Mouse (Mus musculus): Measurements from ENCODE around the gene Mrtfb. TPM values are rescaled to one million over a fixed set of nuclear protein-coding genes. Genes with fewer than 3 reads are reported as not detected.

Mrtfb gene
- polyA plus RNA-seq, 2 experiments, result 1.1 to 3.3 TPM

GRCm38 (mm10) chr16:13455560-13455959 lies 199.3 kb downstream of the Mrtfb start:
- no peaks in the 10 kb centered on the region for H3K27me3 ChIP-seq (ENCODE audit: control insufficient read depth, insufficient read depth, low read length)
- no peak overlapping the region for H3K4me2 ChIP-seq (ENCODE audit: low read depth)
- H3K36me3 ChIP-seq (replicated peaks; ENCODE audit: control insufficient read depth, insufficient read depth, low read depth), result no peaks in the 10 kb centered on the region
- DNase-seq (ENCODE audit: low read depth in 3 of 3, low spot score in 3 of 3) (no peak), ATAC-seq (ENCODE audit: insufficient read depth) (no peak)
- H3K9ac ChIP-seq (replicated peaks), result no peak overlapping the region
- H3K4me1 ChIP-seq (replicated peaks; ENCODE audit: control insufficient read depth in 2 of 2, insufficient read depth in 2 of 2, low read length in 1 of 2), result peaks cover 0 to 5% of the 10 kb centered on the region in 2 experiments; a peak in 2 of 4 replicates
- TF ChIP-seq EP300 (IDR thresholded peaks at IDR 0.05; ENCODE audit: low read depth), result no peak
- no peak for TF ChIP-seq CTCF (IDR thresholded peaks at IDR 0.05; ENCODE audit: low read depth)
- no peak overlapping the region for H3K4me3 ChIP-seq (ENCODE audit: insufficient read depth in 1 of 2, low read depth in 2 of 2, low read length in 2 of 2)
- H3K9me3 ChIP-seq (ENCODE audit: control insufficient read depth, low read length), result no peaks in the 10 kb centered on the region
- no peak overlapping the region for H3K27ac ChIP-seq

- Histone ChIP-seq H3K9ac (replicated peaks) (no peak overlapping the region), H3K36me3 (replicated peaks; ENCODE audit: control insufficient read depth, insufficient read depth, low read depth) (no peaks in the 10 kb centered on the region), H3K4me3 (ENCODE audit: insufficient read depth in 1 of 2, low read depth in 2 of 2, low read length in 2 of 2) (no peak overlapping the region), H3K27me3 (ENCODE audit: control insufficient read depth, insufficient read depth, low read length) (no peaks in the 10 kb centered on the region), H3K4me2 (ENCODE audit: low read depth) (no peak overlapping the region), H3K9me3 (ENCODE audit: control insufficient read depth, low read length) (no peaks in the 10 kb centered on the region), H3K4me1 (replicated peaks; ENCODE audit: control insufficient read depth in 2 of 2, insufficient read depth in 2 of 2, low read length in 1 of 2) (peaks cover 0 to 5% of the 10 kb centered on the region in 2 experiments; a peak in 2 of 4 replicates), H3K27ac (no peak overlapping the region)
- DNase-seq (ENCODE audit: low read depth in 3 of 3, low spot score in 3 of 3) (no peak), ATAC-seq (ENCODE audit: insufficient read depth) (peak; percentile 65; the same call in 1 of the 2 replicates)
- no peak for TF ChIP-seq CTCF (IDR thresholded peaks at IDR 0.05; ENCODE audit: low read depth)
- TF ChIP-seq EP300 (IDR thresholded peaks at IDR 0.05; ENCODE audit: low read depth), result no peak
These were observed 202.3 kb downstream of the Mrtfb start for GRCm38 (mm10) chr16:13458556-13458955.

- DNase-seq (ENCODE audit: low read depth in 3 of 3, low spot score in 3 of 3), result no peak
- H3K4me3 ChIP-seq (ENCODE audit: insufficient read depth in 1 of 2, low read depth in 2 of 2, low read length in 2 of 2), result no peak overlapping the region
- no peak for TF ChIP-seq CTCF (IDR thresholded peaks at IDR 0.05; ENCODE audit: low read depth)
- no peak for TF ChIP-seq EP300 (IDR thresholded peaks at IDR 0.05; ENCODE audit: low read depth)
These were observed 203.8 kb downstream of the Mrtfb start for GRCm38 (mm10) chr16:13460071-13460470.

GRCm38 (mm10) chr16:13460777-13461408 lies 204.6 kb downstream of the Mrtfb start:
- Histone ChIP-seq H3K9ac (replicated peaks) (no peak overlapping the region), H3K4me1 (replicated peaks; ENCODE audit: control insufficient read depth in 2 of 2, insufficient read depth in 2 of 2, low read length in 1 of 2) (peaks cover 0 to 5% of the 10 kb centered on the region in 2 experiments; a peak in 2 of 4 replicates), H3K4me3 (ENCODE audit: insufficient read depth in 1 of 2, low read depth in 2 of 2, low read length in 2 of 2) (no peak overlapping the region), H3K36me3 (replicated peaks; ENCODE audit: control insufficient read depth, insufficient read depth, low read depth) (no peaks in the 10 kb centered on the region), H3K27ac (no peak overlapping the region), H3K4me2 (ENCODE audit: low read depth) (no peak overlapping the region), H3K9me3 (ENCODE audit: control insufficient read depth, low read length) (no peaks in the 10 kb centered on the region), H3K27me3 (ENCODE audit: control insufficient read depth, insufficient read depth, low read length) (no peaks in the 10 kb centered on the region)
- DNase-seq (ENCODE audit: low read depth in 3 of 3, low spot score in 3 of 3), result no peak
- WGBS (ENCODE audit: insufficient replicate concordance), result 58% methylated on average over 3 of the region's 3 CpGs
- ATAC-seq (ENCODE audit: insufficient read depth), result no peak
- TF ChIP-seq CTCF (IDR thresholded peaks at IDR 0.05; ENCODE audit: low read depth) (no peak), EP300 (IDR thresholded peaks at IDR 0.05; ENCODE audit: low read depth) (no peak)

More at GRCm38 (mm10) chr16:13460071-13460470, 203.8 kb downstream of the Mrtfb start:
- ATAC-seq (ENCODE audit: insufficient read depth), result no peak
- Histone ChIP-seq H3K27me3 (ENCODE audit: control insufficient read depth, insufficient read depth, low read length) (no peaks in the 10 kb centered on the region), H3K9me3 (ENCODE audit: control insufficient read depth, low read length) (no peaks in the 10 kb centered on the region), H3K4me1 (replicated peaks; ENCODE audit: control insufficient read depth in 2 of 2, insufficient read depth in 2 of 2, low read length in 1 of 2) (peaks cover 0 to 5% of the 10 kb centered on the region in 2 experiments; a peak in 2 of 4 replicates), H3K36me3 (replicated peaks; ENCODE audit: control insufficient read depth, insufficient read depth, low read depth) (no peaks in the 10 kb centered on the region), H3K4me2 (ENCODE audit: low read depth) (no peak overlapping the region), H3K9ac (replicated peaks) (no peak overlapping the region), H3K27ac (no peak overlapping the region)
- WGBS (ENCODE audit: insufficient replicate concordance), result 69% methylated on average over 1 of the region's 1 CpGs

- 66% methylated on average over 5 of the region's 5 CpGs for WGBS (ENCODE audit: insufficient replicate concordance)
- Histone ChIP-seq H3K36me3 (replicated peaks; ENCODE audit: control insufficient read depth, insufficient read depth, low read depth) (no peaks in the 10 kb centered on the region), H3K4me2 (ENCODE audit: low read depth) (no peak overlapping the region), H3K9me3 (ENCODE audit: control insufficient read depth, low read length) (no peaks in the 10 kb centered on the region), H3K27ac (no peak overlapping the region), H3K4me1 (replicated peaks; ENCODE audit: control insufficient read depth in 2 of 2, insufficient read depth in 2 of 2, low read length in 1 of 2) (no peaks in the 10 kb centered on the region), H3K27me3 (ENCODE audit: control insufficient read depth, insufficient read depth, low read length) (no peaks in the 10 kb centered on the region), H3K9ac (replicated peaks) (no peak overlapping the region), H3K4me3 (ENCODE audit: insufficient read depth in 1 of 2, low read depth in 2 of 2, low read length in 2 of 2) (no peak overlapping the region)
- TF ChIP-seq CTCF (IDR thresholded peaks at IDR 0.05; ENCODE audit: low read depth), result peak; percentile 32; the same call in 1 of the 2 replicates
- TF ChIP-seq EP300 (IDR thresholded peaks at IDR 0.05; ENCODE audit: low read depth), result no peak
- no peak for DNase-seq (ENCODE audit: low read depth in 3 of 3, low spot score in 3 of 3)
- no peak for ATAC-seq (ENCODE audit: insufficient read depth)
These were observed 208.4 kb downstream of the Mrtfb start for GRCm38 (mm10) chr16:13464662-13465061.

MicroRNA genes within 50 kb of the gene (microRNA counts, 519-probe panel; counts per million panel counts)
- microRNA mmu-miR-193b, result 5,201 counts per million, percentile 24 among the panel's probes with 10 or more counts

Small RNA genes within 50 kb of the gene (microRNA-seq; reads per million reads assigned to microRNA genes)
- gene Mir193b (35.5 reads per million, percentile 37 among the genes with 10 or more reads in this experiment), gene Mir365-1 (not detected)

Other genes with a start within 250 kb of the Mrtfb start
- gene Ercc4, start 146.8 kb upstream of the Mrtfb start, polyA plus RNA-seq (2012; rRNA removed), result 2.6 and 3.1 TPM in 2 replicates
- gene Ercc4, start 146.8 kb upstream of the Mrtfb start, polyA plus RNA-seq (2014; fragmentation: Nextera tagmentation; extraction: Ambion mirVana), result 3.1 and 4.3 TPM in 2 replicates